Mouse (Mus musculus) mouse embryonic stem cell (cell line): ENCODE results near the gene Elf2.

Experiments
- in situ Hi-C, 2 experiments: fragments of 300-500 bp; cut with MboI; formaldehyde crosslinking; loops; 1 replicate in 1 of 2; 3 replicates in 1 of 2; pipeline ENCODE4 v1.14.3; 2019 to 2020; ENCODE audit warnings: low sequenced_read_pairs in 2 of 2, low pct_unique_long_range_greater_than_20kb in 1 of 2, mixed read lengths in 1 of 2; ENCODE audit not compliant: unreplicated experiment in 1 of 2

Gene Elf2

DNA sequence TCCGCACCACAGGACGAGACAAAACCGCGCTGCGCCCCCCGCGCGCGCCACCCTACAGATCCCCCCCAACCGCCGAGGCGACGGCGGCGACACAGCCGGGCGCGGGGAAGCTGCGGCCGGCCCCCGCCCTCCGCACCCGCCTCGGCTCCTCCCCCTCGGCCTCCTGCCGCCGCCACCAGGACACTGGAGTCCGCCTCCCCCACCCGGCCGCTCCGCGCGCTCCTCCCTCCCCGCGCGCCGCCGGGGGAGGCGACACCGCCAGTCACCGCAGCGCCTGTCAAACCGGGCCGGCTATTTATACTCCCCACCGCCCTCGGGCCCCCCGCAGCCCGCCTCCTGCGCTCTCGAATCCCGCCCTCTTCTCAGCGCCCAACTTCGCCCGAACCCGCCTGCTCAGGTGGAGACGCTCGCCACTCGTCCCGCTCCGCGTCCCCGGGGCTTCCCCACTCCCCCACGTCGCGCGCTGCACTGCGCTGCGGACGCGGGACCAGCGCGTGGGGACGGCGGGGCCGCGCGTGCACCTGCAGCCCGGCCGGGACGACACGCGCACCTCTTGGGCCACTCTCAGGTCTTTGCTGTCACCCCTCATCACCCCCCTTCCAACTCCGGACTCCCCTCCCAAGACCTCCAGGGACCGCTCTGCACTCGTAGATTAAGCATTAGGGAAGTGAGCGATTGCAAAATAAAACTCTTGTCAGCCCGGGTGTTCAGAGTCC, at the start of gene Elf2:
Gene Elf2, minus strand, starts transcription at position 112 of the 716 bp plus-strand sequence.
- in situ Hi-C loops: no loop called here

DNA sequence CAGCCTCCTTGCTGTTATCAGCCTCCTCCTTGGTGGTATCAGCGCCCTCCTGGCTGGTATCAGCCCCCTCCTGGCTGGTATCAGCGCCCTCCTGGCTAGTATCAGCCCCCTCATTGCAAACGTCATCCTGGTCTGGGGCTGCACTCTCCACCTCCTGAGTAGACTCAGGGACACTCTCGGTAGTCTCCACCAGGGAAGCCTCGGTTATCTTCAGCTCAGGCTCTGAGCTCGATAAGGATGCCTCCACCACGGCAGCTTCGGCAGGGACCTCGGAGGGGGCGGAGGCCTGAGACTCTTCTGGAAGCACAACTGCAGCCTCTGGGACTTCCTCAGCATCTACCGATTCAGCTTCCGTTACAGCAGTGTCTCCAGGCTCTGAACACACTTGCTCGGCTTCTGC, 48.4 kb upstream of the Elf2 start:
- in situ Hi-C loops: no loop called here

DNA sequence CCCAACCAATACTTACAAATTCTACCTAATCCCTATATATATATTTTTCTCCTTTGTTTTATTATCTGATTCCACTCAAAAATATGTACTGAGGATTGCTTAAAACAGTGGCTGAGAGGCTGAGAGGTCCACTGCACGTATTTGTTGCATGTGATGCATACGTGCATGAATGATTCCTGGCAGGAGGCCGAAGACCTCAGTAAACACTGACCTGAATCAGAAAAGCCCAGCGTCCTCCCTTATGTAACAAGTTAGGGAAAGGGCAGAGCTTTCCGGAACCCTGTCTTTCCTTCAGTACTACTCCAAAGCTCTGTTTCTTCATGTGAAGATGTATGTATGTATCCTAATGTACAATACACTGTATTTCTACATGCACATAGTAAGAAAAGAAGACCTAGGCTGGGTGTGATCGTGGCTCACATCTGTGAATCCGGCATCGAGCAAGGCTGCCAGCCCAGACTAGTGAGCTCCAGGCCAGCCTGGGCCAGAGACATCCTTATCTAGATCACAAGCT, 47.5 kb upstream of the Elf2 start:
- in situ Hi-C loops: no loop called here

DNA sequence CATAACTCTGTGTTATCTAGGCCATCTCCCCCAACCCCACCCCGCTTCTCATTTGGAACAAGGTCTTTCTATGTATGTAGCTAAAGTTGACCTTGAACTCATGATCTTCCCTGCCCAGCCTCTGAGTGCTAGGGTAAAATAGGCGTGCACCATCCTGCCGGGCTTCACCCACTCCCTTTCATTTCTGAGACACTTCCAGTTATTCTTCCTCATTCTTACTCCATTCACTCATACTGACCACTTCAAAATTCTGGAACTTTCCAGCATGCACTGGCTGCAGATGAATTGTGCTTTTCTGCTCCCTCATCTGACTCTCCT, 46.6 kb upstream of the Elf2 start:
- in situ Hi-C loops: no loop called here

DNA sequence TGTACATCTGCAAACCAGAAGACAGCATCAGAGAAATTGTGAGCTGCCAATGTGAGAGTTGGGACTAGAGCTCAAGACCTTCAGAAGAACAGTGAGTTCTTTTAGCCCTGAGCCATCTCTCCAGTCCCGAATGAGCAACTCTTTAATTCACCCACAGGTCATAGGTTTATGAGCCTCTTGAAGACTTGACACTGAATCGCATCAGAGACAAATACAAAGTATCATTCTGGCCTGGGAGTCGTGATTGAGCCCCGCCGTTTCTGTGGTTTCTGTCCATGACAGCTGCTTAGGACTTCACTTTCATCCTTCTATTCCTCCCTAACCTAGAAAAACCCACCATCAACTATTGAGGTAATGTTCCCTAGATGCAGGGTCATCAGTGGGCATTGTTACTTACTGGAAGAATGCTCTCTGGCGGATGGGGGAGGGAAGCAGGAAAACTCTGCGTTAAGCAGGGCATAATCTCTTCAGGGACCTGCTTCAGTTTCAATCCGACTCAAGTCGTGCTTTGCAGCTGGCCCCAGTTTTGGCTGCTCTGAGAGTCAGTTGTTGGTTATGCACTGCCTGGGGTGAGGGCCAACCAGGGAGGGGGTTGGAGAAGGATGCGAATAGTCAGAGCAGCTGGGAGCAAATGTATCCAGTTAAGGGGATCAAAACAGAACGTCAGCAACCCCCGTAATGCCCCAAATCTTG, 46.1 kb upstream of the Elf2 start:
- in situ Hi-C loops: no loop called here

DNA sequence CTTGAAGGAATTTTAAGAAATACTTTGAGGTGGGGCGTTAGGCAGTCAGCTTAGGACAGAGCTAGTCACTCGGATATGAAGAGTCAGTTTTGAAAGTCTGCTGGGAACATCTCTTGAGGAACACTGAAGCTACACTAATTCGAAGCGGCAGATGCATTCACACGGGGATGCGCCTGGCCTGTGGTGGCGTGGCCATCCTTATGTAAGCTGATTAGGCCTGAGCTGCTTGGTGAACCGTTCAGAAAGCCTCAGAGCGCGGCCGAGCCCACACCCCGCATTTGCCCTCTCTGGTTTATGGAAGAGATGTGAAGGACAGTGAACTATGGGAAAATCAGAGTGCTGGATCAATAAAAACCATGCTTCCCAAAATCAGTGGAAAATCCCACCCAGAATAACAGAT, 42.9 kb upstream of the Elf2 start:
- in situ Hi-C loops: no loop called here

DNA sequence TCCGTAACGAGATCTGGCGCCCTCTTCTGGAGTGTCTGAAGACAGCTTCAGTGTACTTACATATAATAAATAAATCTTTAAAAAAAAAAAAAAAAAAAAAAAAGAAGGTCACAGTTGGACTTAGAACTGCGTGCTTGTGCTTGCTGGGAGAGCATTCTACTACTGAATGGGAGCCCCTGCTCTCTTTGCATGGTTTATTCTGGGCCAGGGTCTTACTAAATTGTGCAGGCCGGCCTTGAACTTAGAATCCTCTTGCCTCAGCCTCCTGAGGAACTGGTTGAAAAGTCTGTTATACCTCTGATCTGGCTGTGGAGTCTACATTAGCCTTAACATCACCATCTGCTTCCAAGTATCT, 40.2 kb upstream of the Elf2 start:
- in situ Hi-C loops: no loop called here

DNA sequence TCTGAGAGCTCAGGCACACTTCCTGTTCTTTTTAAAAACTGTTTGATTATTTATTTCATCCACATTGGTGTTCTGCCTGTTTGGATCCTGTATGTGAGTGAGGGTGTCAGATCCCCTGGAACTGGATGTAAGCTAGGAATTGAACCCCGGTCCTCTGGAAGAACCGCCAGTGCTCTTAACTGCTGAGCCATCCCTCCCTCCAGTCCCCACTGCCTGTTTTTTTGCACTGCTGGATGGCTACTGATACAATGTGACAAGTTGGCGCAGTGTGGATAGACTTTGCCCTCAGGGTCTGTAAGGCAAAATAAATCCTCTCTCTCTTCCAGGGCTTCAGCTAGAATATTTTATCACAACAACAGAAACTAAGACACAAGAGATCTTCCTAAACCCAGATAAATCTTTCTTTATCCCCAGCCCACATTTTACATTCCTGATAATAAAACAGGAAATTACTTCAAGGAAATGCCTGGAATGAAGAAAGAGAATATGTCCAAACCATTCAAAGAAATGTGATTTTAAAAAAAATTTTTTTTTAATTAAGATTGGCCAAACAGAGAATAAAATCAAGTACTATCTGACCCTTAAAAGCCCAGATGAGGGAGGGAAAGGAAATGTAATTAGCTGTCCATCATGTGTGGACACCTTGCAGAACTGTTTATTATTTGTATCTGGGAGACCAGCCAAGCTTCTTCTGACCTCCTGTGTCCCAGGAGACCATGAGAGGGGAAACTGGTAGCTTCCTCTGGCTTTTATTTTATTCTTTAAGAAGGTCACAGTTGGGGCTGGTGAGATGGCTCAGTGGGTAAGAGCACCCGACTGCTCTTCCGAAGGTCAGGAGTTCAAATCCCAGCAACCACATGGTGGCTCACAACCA, 39.6 kb upstream of the Elf2 start:
- in situ Hi-C loops: no loop called here

DNA sequence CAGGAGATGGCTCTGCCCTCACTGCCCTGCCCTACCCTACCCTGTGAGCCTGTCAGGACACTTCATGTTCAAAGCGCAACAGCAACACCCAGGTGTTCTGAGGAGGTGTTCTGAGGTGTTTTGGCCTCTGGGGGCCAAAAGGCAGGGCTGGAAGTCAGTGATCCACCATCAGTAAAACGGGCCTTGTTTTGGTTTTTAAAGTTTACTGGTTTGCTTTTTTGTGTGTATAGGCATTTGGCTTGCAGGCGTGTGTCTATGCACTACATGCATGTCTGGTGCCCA, 38.1 kb upstream of the Elf2 start:
- in situ Hi-C loops: no loop called here

DNA sequence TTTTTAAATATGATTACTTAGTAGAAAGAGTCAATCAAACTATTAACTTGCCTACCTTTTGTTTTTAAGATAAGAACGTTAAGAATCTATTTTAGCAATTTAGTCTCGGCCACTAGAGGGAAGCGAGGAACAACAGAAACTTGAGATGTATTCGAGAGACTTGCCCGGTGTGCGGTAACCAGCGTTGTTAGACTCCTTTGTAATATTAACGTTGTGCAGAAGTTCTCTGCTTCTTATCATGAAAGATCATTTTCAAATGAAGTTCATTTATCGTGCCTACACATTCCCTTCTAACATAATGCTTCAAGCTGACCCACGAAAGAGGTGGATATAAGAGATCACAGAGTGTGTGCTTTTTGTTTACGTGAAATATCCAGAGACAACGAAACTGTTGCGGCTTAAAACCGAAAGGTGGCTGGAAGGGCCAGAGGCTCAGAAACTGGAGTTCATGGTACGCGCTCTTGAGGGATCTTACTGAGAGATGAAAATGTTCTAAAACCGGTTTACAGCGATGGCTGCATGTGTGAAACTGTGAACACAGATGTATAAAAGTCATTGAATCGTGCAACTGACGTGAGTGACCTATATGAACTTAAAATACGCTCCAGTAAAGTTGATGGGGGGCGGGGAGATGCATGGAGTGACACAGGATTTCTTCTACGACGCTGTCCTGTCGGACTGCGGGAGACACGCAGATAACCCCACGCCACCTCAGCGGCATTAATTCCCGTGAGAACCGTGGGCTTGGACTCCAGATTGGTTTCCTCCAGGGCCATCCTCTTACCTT, 37.6 kb upstream of the Elf2 start:
- in situ Hi-C loops: no loop called here

DNA sequence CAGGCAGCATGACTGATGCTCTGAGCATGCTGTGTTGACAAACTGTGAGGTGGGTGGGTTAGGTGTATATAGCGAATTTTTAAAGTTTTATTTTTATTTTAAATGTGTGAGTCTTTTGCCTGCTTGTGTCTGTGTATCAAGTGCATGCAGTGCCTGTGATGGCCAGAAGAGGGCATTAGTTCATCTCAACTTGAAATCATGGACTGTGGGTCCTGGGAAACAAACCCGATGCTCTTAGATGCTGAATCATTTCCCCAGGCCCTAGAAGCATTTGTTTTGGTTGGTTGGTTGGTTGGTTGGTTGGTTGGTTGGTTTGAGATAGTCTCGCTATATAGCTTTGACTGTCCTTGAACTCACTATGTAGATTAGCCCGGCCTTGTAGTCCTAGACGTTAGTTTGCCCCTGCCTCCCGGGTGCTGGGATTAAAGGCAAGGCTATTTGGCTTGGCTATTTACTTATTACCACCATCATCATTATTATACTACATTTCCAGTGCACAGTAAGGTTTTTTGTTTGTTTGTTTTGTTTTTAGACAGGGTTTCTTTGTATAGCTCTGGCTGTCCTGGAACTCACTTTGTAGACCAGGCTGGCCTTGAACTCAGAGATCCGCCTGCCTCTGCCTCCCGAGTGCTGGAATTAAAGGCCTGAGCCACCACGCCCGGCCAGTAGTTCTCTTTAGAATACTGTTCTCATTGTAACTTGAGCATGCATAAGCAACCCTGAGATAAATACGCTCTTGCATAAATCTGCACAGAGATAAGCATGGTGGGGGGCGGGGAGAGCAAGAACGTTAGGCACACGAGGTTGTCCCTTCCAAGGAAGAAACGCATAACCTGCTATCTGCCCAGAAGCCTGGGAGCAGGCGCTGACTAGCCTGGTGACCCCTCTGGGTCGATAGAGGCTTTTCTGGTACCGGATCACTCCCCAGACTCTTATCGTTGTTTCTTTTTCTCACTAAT, 35.1 kb upstream of the Elf2 start:
- in situ Hi-C loops: no loop called here

DNA sequence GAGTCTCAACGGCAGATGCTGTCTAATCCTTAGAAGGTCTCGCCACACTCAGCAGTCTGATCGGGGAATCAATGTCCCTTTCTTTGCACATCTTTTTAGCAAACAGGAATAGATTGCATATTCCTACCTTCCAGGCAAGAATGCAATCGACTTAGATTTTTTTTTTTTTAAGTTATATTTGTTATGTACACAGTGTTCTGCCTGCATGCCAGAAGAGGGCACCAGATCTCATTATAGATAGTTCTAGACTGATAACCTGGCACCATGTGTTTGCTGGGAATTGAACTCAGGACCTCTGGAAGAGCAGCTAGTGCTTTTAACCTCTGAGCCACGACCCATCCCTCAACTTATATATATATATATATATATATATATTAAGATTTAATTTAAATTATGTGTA, 33.1 kb upstream of the Elf2 start:
- in situ Hi-C loops: no loop called here

DNA sequence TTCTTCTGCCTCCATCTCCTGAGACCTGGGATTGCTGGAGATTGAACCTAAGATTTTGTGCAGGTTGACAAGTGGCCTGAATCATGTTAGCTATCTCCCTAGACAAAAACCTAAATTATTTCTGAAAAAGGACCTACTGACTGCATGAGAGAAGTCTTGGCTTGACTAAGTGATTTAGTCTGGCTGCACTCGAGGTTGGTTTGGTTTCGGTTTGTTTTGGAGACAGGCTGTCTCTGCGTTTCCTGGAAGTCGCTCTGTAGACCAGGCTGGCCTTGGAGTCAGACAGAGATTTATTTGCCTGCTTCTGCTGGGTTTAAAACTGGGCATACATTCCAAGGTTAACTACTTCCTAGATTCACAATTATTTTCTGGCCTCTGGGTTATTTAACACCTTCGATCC, 32.4 kb upstream of the Elf2 start:
- in situ Hi-C loops: no loop called here

DNA sequence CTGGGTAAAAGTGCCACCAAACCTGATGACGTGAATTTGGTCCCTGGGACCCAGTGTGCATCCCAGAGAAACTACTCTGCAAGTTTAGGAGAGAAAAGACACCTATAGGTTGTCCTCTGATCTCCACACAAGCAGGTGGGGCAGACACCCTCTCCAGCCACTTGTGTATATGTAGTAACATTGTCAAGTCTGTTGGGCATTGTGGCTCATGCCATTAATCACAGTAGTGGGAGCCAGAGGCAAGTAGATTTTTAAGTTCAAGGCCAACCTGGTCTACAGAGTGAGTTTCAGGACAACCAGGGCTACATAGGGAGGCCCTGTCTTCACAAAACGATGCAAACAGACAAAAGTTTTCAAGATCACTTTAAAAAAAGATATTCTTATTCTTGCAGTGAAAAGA, 31.4 kb upstream of the Elf2 start:
- in situ Hi-C loops: no loop called here

DNA sequence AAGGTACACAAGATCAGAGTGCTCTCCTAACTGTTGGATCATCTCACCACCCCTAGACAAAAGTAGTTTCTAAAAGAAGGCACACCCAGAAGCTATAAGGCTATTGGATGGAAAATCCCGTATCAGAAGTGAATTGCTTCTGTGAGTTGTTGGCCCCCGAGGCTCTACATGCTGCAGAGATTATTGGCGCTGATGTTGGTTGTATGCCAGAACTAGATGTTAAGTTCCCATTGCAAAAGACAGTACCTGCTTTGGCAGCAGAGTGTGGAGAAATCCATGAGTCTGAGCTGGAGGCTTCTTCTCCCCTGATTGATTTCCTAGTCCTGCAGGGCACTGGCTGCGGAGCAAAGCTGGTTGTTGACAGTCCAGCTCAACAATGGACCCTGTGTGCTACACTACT, 27.5 kb upstream of the Elf2 start:
- in situ Hi-C loops: no loop called here

DNA sequence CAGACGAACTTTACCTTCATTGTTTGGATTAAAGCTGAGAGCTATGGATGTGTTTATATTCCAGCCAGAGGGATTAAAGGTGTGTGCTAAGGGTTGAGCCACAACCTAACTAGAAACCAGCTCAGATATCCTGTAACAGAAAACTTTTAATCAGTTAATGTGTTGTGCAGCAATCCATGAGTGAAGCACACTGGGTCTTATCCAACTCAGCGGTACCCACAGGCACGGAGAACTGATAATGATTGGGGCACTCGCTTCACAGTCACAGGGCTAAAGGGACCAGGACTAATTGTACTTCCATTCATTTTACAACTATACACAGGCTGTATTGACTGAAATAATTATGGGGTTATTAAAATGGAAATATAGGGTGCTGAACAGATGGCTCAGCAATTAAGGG, 26.5 kb upstream of the Elf2 start:
- in situ Hi-C loops: no loop called here

DNA sequence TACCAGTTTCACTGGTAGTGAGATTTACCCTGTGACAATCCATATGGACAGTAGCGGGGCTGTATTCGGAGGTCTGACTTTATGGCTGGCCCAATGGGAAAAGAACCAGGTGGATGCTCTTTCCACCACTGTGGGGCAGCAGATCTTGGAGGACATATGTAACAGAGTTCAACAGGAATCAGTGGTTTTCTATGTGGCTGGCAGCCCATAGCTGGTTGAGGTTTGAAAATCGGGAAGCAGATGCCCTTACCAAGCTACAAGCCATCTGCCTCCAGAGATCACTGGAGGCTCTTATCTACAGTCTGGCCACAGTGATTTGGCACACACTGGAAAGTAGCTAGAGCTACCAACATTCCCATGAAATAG, 25.0 kb upstream of the Elf2 start:
- in situ Hi-C loops: no loop called here
